Mouse (Mus musculus): Measurements from ENCODE around the gene Klk9.

Gene Klk9

DNA sequence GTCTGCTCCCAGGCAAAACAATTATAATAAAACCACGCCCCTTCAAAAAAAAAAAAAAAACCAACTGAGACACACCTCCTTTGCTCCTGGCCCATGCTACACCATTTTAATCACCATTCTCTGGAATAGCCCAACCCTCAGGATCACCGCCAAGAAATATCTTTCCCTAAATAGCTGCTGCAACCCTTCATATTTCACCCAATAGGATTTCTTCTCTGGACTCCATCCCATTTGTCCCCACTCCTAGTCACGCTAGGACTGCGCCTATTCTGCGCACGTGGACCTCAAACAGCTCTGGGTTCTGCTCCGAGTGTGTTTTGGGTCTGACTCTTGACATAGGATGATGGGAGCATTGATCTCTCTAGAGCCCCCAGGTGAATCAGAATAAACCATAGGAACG lies 4.7 kb downstream of the Klk9 start:
- no peak for DNase-seq (ENCODE audit: low spot score)

- no peak for DNase-seq (ENCODE audit: low spot score)
Observed at GRCm38 (mm10) chr7:43797333-43797769, 5.7 kb downstream of the Klk9 start, which contains the start of gene Klk8. Klk8 (plus strand) TSS chr7:43797577.

GRCm38 (mm10) chr7:43797844-43798462 lies 6.3 kb downstream of the Klk9 start:
- DNase-seq (ENCODE audit: low spot score), result no peak

GRCm38 (mm10) chr7:43799876-43800275 lies 8.2 kb downstream of the Klk9 start:
- no peak for DNase-seq (ENCODE audit: low spot score)

DNA sequence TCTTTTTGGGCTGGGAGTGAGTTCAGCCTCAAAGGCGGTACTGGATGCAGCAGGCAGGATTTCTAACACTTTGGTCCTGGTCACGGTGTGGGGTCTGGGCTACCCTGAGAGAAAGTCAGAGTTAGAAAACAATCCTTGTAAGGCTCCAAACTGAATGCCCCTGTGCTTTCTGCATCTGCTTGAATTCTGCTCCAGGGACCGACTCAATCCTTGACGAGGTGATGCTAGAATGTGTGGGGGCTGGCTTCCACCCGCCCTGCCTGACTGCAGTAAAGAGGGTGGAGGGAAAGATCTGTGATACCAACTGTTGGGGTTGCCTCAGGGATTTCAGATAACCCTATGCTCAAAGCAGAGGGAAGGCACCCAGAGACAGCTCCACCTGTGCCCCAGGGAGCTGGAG lies 19.3 kb downstream of the Klk9 start, which contains the start of gene Klk7:
Gene Klk7, plus strand, starts transcription at position 301 of the 400 bp plus-strand sequence.
- DNase-seq (ENCODE audit: low spot score), result no peak

DNA sequence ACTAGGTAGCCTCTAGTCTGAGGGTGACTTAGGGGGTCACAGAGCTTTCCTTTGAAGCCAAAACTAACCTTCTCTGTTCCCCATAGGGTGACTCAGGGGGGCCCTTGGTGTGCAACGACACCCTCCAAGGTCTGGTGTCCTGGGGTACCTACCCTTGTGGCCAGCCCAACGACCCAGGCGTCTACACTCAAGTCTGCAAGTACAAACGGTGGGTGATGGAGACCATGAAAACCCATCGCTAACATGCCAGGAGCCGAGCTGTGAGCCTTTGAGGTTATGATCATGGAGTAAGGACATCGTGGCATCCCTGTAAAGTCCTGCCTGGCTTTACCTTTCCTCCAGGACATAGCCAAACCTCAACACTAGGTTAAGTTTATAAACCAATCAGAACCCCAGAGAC lies 23.5 kb downstream of the Klk9 start:
- DNase-seq (ENCODE audit: low spot score), result no peak

DNA sequence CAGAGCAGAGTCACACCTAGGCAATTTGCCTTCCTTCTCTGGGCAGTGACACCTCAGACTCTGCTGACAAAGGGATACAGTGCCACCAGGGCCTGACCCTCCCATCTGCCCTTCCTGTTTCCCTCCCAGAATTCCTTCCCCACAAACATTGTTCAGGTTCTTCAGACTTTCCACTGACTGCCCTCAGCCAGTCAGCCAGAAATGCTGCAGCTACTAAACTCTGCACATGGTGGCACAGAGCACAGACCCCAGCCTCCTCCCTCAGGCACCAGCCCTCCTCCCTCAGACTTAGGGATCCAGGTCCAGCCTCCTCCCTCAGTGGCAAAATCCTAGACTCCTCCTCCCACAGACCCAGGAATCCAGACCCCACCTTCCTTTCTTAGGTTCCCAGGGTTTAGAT lies 25.1 kb downstream of the Klk9 start:
- DNase-seq (ENCODE audit: low spot score), result no peak

- no peak for DNase-seq (ENCODE audit: low spot score)
Observed at GRCm38 (mm10) chr7:43821581-43821980, 29.9 kb downstream of the Klk9 start.

DNA sequence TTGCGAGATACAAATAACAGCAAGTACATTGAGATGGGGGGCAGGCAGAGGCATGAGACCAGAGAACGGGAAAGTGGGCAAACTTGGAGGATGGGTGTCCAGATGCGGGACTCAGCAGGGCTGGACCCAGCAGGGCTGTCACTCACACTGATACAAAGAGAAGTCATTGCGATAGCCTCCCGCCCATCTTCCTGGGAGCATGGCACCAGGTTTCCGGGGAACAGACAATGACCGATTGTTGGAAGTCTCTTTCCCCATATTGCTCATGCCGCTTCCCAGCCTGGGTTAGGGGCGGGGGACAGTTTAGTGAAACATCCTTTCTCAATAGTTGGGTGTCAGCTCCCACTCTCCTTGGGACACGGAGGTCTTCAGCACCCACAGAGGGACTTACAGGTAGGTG lies 32.5 kb downstream of the Klk9 start, which contains the start of gene Klk6:
Gene Klk6, plus strand, starts transcription at position 301 of the 400 bp plus-strand sequence.
- DNase-seq (ENCODE audit: low spot score), result no peak

- no peak for DNase-seq (ENCODE audit: low spot score)
Observed at GRCm38 (mm10) chr7:43826056-43826455, 34.4 kb downstream of the Klk9 start.

- no peak for DNase-seq (ENCODE audit: low spot score)
Observed at GRCm38 (mm10) chr7:43827706-43828105, 36.0 kb downstream of the Klk9 start.

GRCm38 (mm10) chr7:43829006-43829405 lies 37.3 kb downstream of the Klk9 start:
- no peak for DNase-seq (ENCODE audit: low spot score)

DNA sequence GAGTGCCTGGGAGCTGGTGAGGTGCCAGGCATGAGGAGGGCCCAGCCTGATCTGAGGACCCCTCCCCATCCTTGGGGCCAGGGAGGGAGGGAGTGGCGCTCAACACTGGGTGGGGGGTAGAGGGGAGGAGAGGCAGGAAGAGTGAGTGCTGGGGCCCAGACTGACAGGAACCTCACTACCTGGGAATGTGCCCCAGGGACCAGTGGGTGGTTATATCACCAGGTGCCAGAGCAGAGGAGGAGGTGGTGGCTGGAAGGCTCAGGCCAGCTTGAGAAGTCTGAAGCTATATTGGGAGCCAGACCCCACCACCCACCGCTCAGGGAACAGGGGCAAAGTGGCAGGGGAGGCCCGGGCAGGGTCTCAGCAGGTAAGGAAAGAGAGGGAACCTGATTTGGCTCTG lies 50.0 kb downstream of the Klk9 start, which contains the start of gene Klk5:
Gene Klk5, plus strand, starts transcription at position 271 of the 400 bp plus-strand sequence.
- DNase-seq (ENCODE audit: low spot score), result no peak

DNA sequence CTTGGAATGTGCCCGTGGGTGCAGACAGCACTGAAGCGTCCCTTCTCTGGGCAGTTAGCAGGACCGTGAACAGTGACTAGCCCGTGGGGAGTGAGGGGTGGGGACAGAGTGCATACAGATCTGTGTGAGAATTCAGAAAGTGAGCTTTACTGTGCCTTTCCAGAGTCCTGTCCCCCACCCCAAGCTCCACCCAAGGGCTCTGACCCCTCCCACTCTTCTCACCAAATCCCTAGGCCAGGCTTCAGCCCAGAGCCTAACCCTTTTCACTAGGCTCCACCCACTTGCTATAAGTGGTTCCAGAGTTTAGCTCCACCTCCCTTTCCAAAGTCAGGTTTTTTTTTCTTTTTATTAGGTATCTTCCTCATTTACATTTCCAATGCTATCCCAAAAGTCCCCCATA lies 52.1 kb downstream of the Klk9 start:
- DNase-seq (ENCODE audit: low spot score), result no peak
